Mouse (Mus musculus): Measurements from ENCODE around the gene Setd4. TPM values are rescaled to one million over a fixed set of nuclear protein-coding genes. Genes with fewer than 3 reads are reported as not detected.

Setd4 gene
- polyA plus RNA-seq, 1 experiment from 2014 or later = 1.0 TPM

DNA sequence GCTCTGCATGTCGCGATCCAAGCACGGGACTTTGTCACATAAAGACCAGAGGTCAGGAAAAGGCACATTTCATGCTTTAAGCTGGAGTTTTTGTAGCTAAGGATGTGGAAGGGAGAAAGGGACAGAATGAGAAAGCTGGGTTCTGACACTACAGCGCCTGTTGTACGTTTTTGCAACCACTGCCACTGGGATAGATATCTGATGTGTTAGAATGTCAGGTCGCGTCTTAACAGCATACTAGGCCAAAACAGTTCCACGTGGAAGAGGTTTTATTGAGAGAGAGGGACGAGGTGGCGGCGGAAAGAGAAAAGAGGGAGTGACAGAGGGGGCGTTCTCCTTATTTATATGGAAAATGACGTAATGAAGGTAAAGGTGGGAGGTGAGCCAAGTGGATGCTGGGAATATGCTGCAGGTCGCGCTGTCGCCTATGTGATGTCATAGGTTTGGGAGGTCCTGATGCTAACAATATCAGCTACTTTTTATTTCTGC lies 662 bp upstream of the Setd4 start:
- 38% methylated on average over 16 of the region's 16 CpGs for WGBS (ENCODE audit: missing documents)
- peak overlapping the region; percentile 40 for H3K4me3 ChIP-seq (ENCODE audit: inconsistent target)
- no peaks in the 10 kb centered on the region for H3K79me2 ChIP-seq (ENCODE audit: inconsistent target)
- H3K27ac ChIP-seq = peak overlapping the region; percentile 66; the same call in 1 of the 2 replicates
- no peaks in the 10 kb centered on the region for H3K36me3 ChIP-seq (ENCODE audit: inconsistent target)

DNA sequence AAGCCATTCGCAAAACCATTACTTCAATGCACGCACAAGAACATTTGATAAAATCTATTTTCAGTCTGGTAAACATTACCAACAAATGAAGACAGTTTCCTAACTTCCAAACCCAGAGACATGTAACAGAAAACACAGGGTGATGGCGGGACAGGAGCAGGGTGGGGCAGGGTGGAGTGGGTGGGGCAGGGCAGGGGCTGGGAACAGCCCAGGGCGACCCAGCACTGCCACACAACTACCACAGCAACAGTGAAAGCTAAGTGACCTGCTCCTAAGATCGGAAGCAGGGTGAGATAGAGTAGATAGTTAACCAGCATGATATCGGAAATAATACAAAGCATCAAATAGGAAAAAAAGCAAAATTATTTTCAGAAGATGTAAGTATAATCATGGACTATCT lies 4.4 kb downstream of the Setd4 start:
- Histone ChIP-seq H3K27ac (no peak overlapping the region), H3K4me3 (ENCODE audit: inconsistent target) (no peak overlapping the region), H3K36me3 (ENCODE audit: inconsistent target) (no peaks in the 10 kb centered on the region; the same call in 1 of the 2 replicates), H3K79me2 (ENCODE audit: inconsistent target) (no peaks in the 10 kb centered on the region)
- 93% methylated on average over 6 of the region's 6 CpGs for WGBS (ENCODE audit: missing documents)

DNA sequence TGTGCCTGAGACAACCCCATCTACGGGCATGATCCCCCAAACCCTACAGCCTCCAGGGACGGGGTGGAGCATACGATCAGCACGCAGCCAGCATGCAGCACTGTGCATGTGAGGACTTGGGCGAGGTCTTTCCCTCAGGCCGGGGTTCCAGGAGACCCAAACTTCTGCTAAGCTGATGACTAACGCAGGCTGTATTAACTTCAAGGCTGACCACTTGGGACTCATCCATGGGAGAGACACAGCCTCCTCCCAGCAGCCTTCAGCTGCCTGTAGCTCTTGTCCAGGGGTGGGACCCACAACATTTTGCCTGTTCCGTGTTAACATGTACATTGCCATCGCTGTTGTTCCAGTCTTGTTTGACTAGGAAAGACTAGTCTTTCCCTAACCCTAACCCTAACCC lies 6.3 kb downstream of the Setd4 start:
- no peak overlapping the region for H3K4me3 ChIP-seq (ENCODE audit: inconsistent target)
- H3K27ac ChIP-seq = no peak overlapping the region
- WGBS (ENCODE audit: missing documents) = 91% methylated on average over 9 of the region's 9 CpGs
- no peaks in the 10 kb centered on the region; the same call in 1 of the 2 replicates for H3K36me3 ChIP-seq (ENCODE audit: inconsistent target)
- H3K79me2 ChIP-seq (ENCODE audit: inconsistent target) = no peaks in the 10 kb centered on the region

DNA sequence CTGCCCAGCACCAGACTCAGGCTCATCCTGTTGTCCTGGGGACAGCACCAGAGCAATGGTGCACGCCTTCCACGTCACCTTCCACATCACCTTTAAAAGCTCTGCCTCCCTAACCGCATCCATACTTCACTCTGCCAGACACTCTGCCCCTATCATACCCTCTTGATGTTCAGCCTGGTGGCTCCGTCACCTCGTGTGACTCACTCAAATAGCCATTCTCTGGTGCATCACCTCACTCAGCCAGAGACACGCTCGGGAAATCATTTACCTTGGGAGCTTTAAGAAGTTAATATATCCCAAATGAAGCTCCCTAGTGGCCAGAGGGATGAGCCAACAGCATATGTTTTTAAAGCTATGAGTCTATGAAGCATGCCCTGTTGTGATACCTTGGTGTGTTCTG lies 7.1 kb downstream of the Setd4 start:
- WGBS (ENCODE audit: missing documents) = 96% methylated on average over 7 of the region's 7 CpGs
- Histone ChIP-seq H3K79me2 (ENCODE audit: inconsistent target) (no peaks in the 10 kb centered on the region), H3K4me3 (ENCODE audit: inconsistent target) (no peak overlapping the region), H3K36me3 (ENCODE audit: inconsistent target) (no peaks in the 10 kb centered on the region; the same call in 1 of the 2 replicates), H3K27ac (no peak overlapping the region)

DNA sequence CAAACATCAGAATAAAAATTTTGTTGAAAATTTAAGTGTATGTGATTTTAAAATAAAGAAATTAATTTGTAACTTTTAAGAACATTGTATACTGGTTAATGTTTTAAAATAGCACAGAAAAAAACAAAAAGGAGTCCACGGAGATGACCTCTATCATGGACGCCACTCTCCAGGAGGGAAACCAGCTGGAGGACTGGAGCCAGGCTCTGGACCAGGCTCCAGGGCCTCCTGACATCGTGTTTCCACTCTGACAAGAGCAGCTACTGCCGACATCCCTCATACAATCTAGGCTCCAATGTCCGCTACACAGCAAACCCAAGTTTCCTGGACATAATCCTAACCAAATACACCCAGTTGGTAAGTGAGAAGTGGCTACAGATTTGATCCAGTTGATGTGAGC lies 8.1 kb downstream of the Setd4 start:
- no peaks in the 10 kb centered on the region; the same call in 1 of the 2 replicates for H3K36me3 ChIP-seq (ENCODE audit: inconsistent target)
- WGBS (ENCODE audit: missing documents) = 88% methylated on average over 5 of the region's 5 CpGs
- no peaks in the 10 kb centered on the region for H3K79me2 ChIP-seq (ENCODE audit: inconsistent target)
- H3K27ac ChIP-seq = no peak overlapping the region
- H3K4me3 ChIP-seq (ENCODE audit: inconsistent target) = no peak overlapping the region

DNA sequence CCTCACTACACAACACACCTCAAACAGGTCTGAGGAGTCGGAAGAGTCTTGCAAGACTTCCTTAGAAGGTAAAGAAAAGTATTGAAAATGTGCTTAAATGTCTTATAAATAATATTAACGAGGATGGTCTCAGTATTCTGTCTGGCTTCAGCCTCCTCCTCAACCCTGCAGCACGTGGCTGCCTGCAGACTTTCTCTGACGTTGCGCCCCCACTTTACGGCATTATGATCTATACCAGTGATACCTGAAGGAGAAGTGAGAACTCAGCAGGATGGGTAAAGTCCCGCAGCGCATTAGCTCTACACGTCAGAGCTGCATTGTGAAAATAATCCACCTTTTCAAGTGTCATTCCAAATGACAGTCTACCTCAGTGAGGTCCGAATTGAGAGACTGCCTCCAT lies 9.4 kb downstream of the Setd4 start:
- Histone ChIP-seq H3K36me3 (ENCODE audit: inconsistent target) (no peaks in the 10 kb centered on the region; the same call in 1 of the 2 replicates), H3K27ac (no peak overlapping the region), H3K4me3 (ENCODE audit: inconsistent target) (no peak overlapping the region), H3K79me2 (ENCODE audit: inconsistent target) (no peaks in the 10 kb centered on the region)
- 98% methylated on average over 10 of the region's 10 CpGs for WGBS (ENCODE audit: missing documents)

DNA sequence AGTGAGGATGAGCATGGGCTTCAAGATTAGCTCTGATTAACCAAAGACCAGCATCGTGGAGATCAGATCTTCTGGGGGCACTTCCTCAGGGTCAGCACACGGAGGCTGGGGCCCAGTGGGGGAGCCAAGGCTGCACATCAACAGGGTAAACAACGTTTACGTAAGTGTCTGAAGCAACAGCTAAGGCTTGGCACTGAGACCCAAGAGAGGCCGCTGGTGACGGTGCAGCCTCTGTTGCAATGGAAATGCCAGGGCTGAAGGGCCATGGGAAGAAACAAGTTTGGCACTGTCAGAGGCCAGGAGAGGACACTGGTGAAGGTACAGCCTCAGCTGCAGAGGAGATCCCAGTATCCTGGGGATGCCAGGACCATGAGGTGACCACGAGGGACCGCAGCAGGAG lies 10.5 kb downstream of the Setd4 start:
- Histone ChIP-seq H3K27ac (no peak overlapping the region), H3K79me2 (ENCODE audit: inconsistent target) (no peaks in the 10 kb centered on the region), H3K36me3 (ENCODE audit: inconsistent target) (no peaks in the 10 kb centered on the region; the same call in 1 of the 2 replicates), H3K4me3 (ENCODE audit: inconsistent target) (no peak overlapping the region)
- WGBS (ENCODE audit: missing documents) = 93% methylated on average over 8 of the region's 8 CpGs

DNA sequence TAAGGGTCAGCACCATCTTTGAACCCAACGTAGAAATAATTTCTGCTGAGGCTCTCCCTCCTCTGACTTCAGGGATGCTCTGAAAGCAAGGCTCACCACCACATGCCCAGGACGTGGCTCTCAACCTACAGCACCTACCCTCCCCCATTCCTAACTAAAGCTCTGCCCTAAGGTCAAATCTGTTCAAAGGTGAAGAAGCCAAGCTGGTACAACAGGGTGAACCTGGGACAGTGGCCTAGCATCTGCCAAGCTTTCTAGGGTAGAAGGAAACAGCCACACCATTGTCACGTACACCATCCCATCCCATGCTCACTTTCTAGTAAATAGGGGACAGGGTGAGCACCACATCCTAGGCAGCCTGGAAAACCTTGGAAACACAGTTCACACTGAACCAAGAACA lies 11.2 kb downstream of the Setd4 start:
- Histone ChIP-seq H3K4me3 (ENCODE audit: inconsistent target) (no peak overlapping the region), H3K36me3 (ENCODE audit: inconsistent target) (no peaks in the 10 kb centered on the region), H3K79me2 (ENCODE audit: inconsistent target) (no peaks in the 10 kb centered on the region), H3K27ac (no peak overlapping the region)
- WGBS (ENCODE audit: missing documents) = 95% methylated on average over 3 of the region's 3 CpGs

DNA sequence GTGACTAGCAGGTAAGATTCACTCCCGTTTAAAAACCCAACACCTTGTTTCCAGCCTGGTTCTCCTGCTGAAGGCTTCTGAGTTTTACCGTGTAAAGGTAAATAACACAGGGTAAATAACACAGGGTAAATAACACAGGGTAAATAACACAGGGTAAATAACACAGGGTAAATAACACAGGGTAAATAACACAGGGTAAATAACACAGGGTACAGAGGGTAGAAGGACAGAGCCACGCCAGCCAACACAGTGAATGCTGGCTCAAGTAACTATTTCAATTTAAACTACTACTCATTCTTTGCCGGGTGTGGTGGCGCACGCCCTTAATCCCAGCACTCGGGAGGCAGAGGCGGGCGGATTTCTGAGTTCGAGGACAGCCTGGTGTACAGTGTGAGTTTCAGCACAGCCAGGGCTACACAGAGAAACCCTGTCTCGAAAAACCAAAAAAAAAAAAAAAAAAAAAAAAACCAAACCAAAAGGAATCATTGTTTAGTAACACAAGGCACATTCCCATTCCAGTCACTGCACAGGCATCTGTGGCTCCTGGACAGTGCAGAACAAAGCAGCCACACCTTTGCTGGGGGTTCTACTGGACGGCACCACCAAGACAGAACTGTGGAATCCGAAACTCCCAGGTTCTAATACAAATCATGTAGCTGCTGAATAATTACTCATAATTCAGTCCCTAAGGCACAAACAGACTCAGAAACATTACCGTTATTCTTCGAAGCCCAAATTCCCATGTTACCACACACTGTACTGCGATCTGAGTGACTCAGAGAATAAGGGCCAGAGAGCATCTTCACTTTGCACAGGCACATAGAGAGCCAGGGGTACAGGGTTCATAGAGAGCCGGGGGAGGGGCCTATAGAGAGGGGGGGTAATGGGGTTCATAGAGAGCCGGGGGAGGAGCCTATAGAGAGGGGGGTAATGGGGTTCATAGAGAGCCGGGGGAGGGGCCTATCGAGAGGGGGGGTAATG lies 12.1 kb downstream of the Setd4 start:
- WGBS (ENCODE audit: missing documents) = 95% methylated on average over 15 of the region's 20 CpGs
- no peaks in the 10 kb centered on the region for H3K79me2 ChIP-seq (ENCODE audit: inconsistent target)
- no peak overlapping the region for H3K4me3 ChIP-seq (ENCODE audit: inconsistent target)
- H3K36me3 ChIP-seq (ENCODE audit: inconsistent target) = no peaks in the 10 kb centered on the region
- no peak overlapping the region for H3K27ac ChIP-seq

DNA sequence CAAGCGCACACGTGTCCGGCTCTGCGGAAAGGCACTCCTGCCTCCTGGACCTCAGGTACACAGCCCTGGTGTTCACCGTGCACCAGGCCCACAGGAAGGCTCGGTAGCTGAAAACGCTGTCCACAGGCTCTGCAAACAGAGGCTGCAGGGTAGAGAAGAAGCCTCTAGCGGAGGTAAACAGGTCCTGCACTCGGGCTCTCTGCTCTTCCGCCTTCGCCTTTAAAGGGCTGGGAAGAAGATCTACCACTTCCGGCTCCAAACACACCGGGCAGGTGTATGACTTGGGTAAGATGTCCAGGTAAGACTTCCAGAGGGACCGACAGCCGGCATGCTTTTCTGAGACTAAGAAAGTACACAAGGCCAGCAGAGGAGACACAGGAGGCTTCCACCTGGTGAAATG lies 12.9 kb downstream of the Setd4 start:
- no peak overlapping the region for H3K4me3 ChIP-seq (ENCODE audit: inconsistent target)
- WGBS (ENCODE audit: missing documents) = 98% methylated on average over 15 of the region's 15 CpGs
- no peaks in the 10 kb centered on the region for H3K79me2 ChIP-seq (ENCODE audit: inconsistent target)

DNA sequence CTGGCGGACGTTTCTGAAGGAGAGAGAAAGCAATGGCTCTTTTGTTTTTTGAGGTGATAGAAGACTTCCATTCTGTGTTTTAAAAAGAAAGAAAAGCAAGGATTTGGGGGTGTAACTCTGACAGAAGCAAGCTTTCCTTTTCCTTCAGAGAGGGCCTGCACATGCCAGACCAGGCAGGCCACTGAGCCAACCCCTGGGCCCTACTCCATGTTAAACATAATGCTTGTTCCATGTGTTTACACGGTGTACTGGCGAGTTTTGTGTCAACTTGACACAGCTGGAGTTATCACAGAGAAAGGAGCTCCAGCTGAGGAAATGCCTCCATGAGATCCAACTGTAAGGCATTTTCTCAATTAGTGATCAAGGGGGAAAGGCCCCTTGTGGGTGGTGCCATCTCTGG lies 15.6 kb downstream of the Setd4 start:
- H3K79me2 ChIP-seq (ENCODE audit: inconsistent target) = no peaks in the 10 kb centered on the region
- H3K27ac ChIP-seq = no peak overlapping the region
- no peak overlapping the region for H3K4me3 ChIP-seq (ENCODE audit: inconsistent target)
- WGBS (ENCODE audit: missing documents) = 87% methylated on average over 4 of the region's 4 CpGs
- no peaks in the 10 kb centered on the region for H3K36me3 ChIP-seq (ENCODE audit: inconsistent target)

More for the DNA sequence above, 12.9 kb downstream of the Setd4 start:
- Histone ChIP-seq H3K36me3 (ENCODE audit: inconsistent target) (no peaks in the 10 kb centered on the region), H3K27ac (no peak overlapping the region)

DNA sequence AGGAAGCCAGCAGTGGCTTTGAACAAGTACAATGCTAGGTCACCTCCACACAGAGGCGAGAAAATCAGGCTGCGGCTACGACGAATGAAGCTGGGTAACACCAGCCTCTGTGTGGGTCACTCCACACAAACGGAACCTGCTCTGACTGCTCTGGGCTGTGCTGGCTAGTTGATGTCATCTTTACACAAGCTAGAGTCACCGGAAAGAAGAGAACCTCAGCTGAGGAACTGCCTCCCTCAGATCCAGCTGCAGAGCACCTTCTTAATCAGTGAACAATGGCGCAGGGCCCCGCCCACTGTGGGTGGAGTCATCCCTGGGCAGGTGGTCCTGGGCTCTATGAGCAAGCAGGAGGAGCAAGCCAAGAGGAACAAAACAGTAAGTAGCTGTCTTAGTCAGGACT lies 17.5 kb downstream of the Setd4 start:
- WGBS (ENCODE audit: missing documents) = 48% methylated on average over 8 of the region's 8 CpGs
- H3K4me3 ChIP-seq (ENCODE audit: inconsistent target) = peak overlapping the region; percentile 0; the same call in 1 of the 2 replicates
- H3K27ac ChIP-seq = peak overlapping the region; percentile 29; the same call in 1 of the 2 replicates

DNA sequence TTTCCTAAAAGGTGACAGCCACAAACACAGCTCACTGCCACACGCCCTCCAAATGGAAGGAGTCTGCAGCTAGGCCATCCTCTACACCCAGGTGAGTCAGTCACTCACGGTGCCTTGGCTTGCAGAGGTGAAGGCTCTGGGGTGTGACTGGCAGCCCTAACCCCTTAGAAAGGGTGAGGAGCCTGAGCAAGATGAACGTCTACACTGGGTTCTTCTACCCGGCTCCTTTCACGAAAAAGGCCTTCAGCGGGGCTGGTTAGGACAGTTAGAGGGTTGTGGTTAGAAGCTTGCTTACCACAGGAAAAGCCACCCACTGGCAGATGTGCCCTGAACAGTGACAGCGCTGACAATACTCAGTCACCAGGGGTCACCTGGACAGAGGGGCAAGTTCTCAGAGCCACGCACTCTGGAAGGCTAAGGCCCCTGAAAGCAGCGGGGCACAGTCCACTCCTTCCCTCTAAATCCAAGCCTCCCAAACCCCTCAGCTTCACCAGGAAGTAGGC lies 18.1 kb downstream of the Setd4 start:
- no peaks in the 10 kb centered on the region for H3K79me2 ChIP-seq (ENCODE audit: inconsistent target)
- peak overlapping the region; percentile 0; the same call in 1 of the 2 replicates for H3K4me3 ChIP-seq (ENCODE audit: inconsistent target)
- no peaks in the 10 kb centered on the region for H3K36me3 ChIP-seq (ENCODE audit: inconsistent target)
- WGBS (ENCODE audit: missing documents) = 32% methylated on average over 9 of the region's 9 CpGs
- H3K27ac ChIP-seq = peak overlapping the region; percentile 29; the same call in 1 of the 2 replicates

More for the DNA sequence above, 17.5 kb downstream of the Setd4 start:
- Histone ChIP-seq H3K36me3 (ENCODE audit: inconsistent target) (no peaks in the 10 kb centered on the region), H3K79me2 (ENCODE audit: inconsistent target) (no peaks in the 10 kb centered on the region)

DNA sequence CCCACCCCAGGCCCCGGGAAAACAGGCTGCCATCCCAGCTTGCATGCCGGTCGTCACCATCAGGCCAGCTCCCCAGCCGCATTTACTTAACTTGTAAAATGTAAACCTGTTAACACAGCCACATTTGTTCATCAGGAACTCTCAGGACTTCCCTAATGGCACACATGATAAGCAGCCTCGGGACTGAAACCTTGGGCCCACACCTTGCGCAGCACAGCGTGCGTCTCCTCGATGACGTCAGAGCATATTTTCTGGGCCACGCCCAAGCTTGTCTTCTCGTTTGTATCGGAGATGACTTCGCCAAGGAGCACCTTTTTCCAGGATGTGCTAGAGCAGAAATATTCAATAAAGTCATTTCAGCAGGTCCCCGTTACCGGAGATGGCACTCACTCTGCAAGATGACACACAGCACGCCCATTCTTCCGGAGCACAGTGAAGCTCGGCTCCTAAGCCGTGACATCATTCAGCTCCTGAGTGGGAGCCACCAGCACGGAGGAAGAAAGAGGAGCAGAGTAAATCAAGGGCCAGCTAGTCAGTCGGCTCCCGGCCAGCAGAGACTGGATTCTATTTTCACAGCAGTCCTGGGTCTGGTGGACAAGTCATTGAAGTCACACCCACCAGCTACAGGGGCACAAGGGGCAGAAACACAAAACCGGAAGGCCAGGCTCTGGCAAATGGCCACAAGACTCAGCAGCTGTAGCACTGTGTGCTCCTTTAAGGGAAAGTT lies 18.7 kb downstream of the Setd4 start:
- H3K4me3 ChIP-seq (ENCODE audit: inconsistent target) = peak overlapping the region; percentile 0; the same call in 1 of the 2 replicates
- no peaks in the 10 kb centered on the region for H3K36me3 ChIP-seq (ENCODE audit: inconsistent target)
- WGBS (ENCODE audit: missing documents) = 74% methylated on average over 24 of the region's 24 CpGs
- no peaks in the 10 kb centered on the region for H3K79me2 ChIP-seq (ENCODE audit: inconsistent target)
- H3K27ac ChIP-seq = peak overlapping the region; percentile 29; the same call in 1 of the 2 replicates
